Mouse (Mus musculus): ENCODE data around the gene Dlgap1. TPM values are rescaled to one million over a fixed set of nuclear protein-coding genes. Genes with fewer than 3 reads are reported as not detected.

Gene Dlgap1
- total RNA-seq, 2 experiments from 2014 or later = 196 to 203 TPM

GRCm38 (mm10) chr17:70633181-70633944 lies 664.5 kb downstream of the Dlgap1 start:
- intact Hi-C loops (cut with DNase I) = loop anchor here (2.0 to 5.0 kb wide), 2 partner anchors 107 to 201 kb away; no protein-coding TSS in a partner anchor

GRCm38 (mm10) chr17:70643211-70643610 lies 674.3 kb downstream of the Dlgap1 start:
- no peak for DNase-seq (ENCODE audit: extremely low spot score in 1 of 2, low spot score in 2 of 2)
- intact Hi-C loops (cut with DNase I) = no loop called here

More at GRCm38 (mm10) chr17:70633181-70633944, 664.5 kb downstream of the Dlgap1 start:
- DNase-seq (ENCODE audit: extremely low spot score in 1 of 2, low spot score in 2 of 2) = peak; percentile 87 to 91

GRCm38 (mm10) chr17:70646641-70647040 lies 677.8 kb downstream of the Dlgap1 start:
- intact Hi-C loops (cut with DNase I) = no loop called here
- DNase-seq (ENCODE audit: extremely low spot score in 1 of 2, low spot score in 2 of 2) = no peak

GRCm38 (mm10) chr17:70661382-70661781 lies 692.5 kb downstream of the Dlgap1 start:
- intact Hi-C loops (cut with DNase I) = no loop called here
- no peak for DNase-seq (ENCODE audit: extremely low spot score in 1 of 2, low spot score in 2 of 2)

GRCm38 (mm10) chr17:70663992-70664391 lies 695.1 kb downstream of the Dlgap1 start:
- no peak for DNase-seq (ENCODE audit: extremely low spot score in 1 of 2, low spot score in 2 of 2)
- intact Hi-C loops (cut with DNase I) = no loop called here

- intact Hi-C loops (cut with DNase I) = no loop called here
- DNase-seq (ENCODE audit: extremely low spot score in 1 of 2, low spot score in 2 of 2) = no peak
These were observed 695.7 kb downstream of the Dlgap1 start for GRCm38 (mm10) chr17:70664484-70665040.

- intact Hi-C loops (cut with DNase I) = no loop called here
- DNase-seq (ENCODE audit: extremely low spot score in 1 of 2, low spot score in 2 of 2) = no peak
These were observed 705.1 kb downstream of the Dlgap1 start for GRCm38 (mm10) chr17:70673985-70674384.

- DNase-seq (ENCODE audit: extremely low spot score in 1 of 2, low spot score in 2 of 2) = no peak
- intact Hi-C loops (cut with DNase I) = no loop called here
These were observed 707.6 kb downstream of the Dlgap1 start for GRCm38 (mm10) chr17:70676522-70676921.

GRCm38 (mm10) chr17:70683561-70684167 lies 714.8 kb downstream of the Dlgap1 start:
- DNase-seq (ENCODE audit: extremely low spot score in 1 of 2, low spot score in 2 of 2) = peak; percentile 79 to 83
- intact Hi-C loops (cut with DNase I) = loop anchor here (2.0 to 5.0 kb wide), 2 partner anchors 156 to 253 kb away; no protein-coding TSS in a partner anchor

- intact Hi-C loops (cut with DNase I) = no loop called here
- no peak for DNase-seq (ENCODE audit: extremely low spot score in 1 of 2, low spot score in 2 of 2)
These were observed 721.3 kb downstream of the Dlgap1 start for GRCm38 (mm10) chr17:70690174-70690573.

- intact Hi-C loops (cut with DNase I) = no loop called here
- no peak for DNase-seq (ENCODE audit: extremely low spot score in 1 of 2, low spot score in 2 of 2)
These were observed 721.7 kb downstream of the Dlgap1 start for GRCm38 (mm10) chr17:70690598-70690997.

- DNase-seq (ENCODE audit: extremely low spot score in 1 of 2, low spot score in 2 of 2) = peak; percentile 83
- intact Hi-C loops (cut with DNase I) = loop anchor here (5.0 kb wide), 1 partner anchor 260 kb away; no protein-coding TSS in a partner anchor
These were observed 738.3 kb downstream of the Dlgap1 start for GRCm38 (mm10) chr17:70706976-70707818.

- DNase-seq (ENCODE audit: extremely low spot score in 1 of 2, low spot score in 2 of 2) = no peak
- intact Hi-C loops (cut with DNase I) = loop anchor here (5.0 kb wide), 1 partner anchor 260 kb away; no protein-coding TSS in a partner anchor
These were observed 738.9 kb downstream of the Dlgap1 start for GRCm38 (mm10) chr17:70707819-70708140.

GRCm38 (mm10) chr17:70709545-70709944 lies 740.7 kb downstream of the Dlgap1 start:
- no peak for DNase-seq (ENCODE audit: extremely low spot score in 1 of 2, low spot score in 2 of 2)
- intact Hi-C loops (cut with DNase I) = loop anchor here (5.0 kb wide), 1 partner anchor 258 kb away; no protein-coding TSS in a partner anchor

GRCm38 (mm10) chr17:70713470-70713869 lies 744.6 kb downstream of the Dlgap1 start:
- intact Hi-C loops (cut with DNase I) = no loop called here
- no peak for DNase-seq (ENCODE audit: extremely low spot score in 1 of 2, low spot score in 2 of 2)

- intact Hi-C loops (cut with DNase I) = no loop called here
- DNase-seq (ENCODE audit: extremely low spot score in 1 of 2, low spot score in 2 of 2) = no peak
These were observed 750.9 kb downstream of the Dlgap1 start for GRCm38 (mm10) chr17:70719684-70720324.

- DNase-seq (ENCODE audit: extremely low spot score in 1 of 2, low spot score in 2 of 2) = peak in 1 of 2 experiments; percentile 58
- intact Hi-C loops (cut with DNase I) = no loop called here
These were observed 751.9 kb downstream of the Dlgap1 start for GRCm38 (mm10) chr17:70720766-70721165.

- DNase-seq (ENCODE audit: extremely low spot score in 1 of 2, low spot score in 2 of 2) = no peak
- intact Hi-C loops (cut with DNase I) = no loop called here
These were observed 753.3 kb downstream of the Dlgap1 start for GRCm38 (mm10) chr17:70722146-70722545.

Data from left cerebral cortex, postnatal 10 days (tissue).